Mouse (Mus musculus): ENCODE measurements around the gene Atp13a2. TPM values are rescaled to one million over a fixed set of nuclear protein-coding genes. Genes with fewer than 3 reads are reported as not detected.
A peak's percentile ranks its signal among the peaks of the same experiment; 100 is the strongest.

Atp13a2 gene
- polyA plus RNA-seq, 1 experiment = 1.5 TPM

DNA sequence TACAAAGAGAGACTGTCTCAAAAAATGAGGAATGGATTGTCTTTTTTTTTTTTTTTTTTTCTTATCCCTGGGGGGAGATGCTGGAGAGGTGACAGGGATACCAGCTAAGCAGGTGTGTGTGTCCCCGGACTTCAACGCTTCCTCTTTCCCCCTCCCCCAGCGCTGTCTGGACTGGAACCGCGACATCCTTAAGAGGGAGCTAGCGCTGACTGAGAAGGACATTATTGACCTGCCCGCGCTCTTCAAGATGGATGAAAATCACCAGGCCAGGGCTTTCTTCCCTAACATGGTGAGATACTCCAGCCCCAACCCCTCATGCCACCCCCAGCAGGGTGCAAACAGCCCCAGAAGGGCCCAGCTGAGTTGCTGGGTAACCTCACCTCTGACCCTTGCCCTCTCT, 37.6 kb upstream of the Atp13a2 start:
- TF ChIP-seq GATA1 (IDR thresholded peaks at IDR 0.05; ENCODE audit: low read length) (no peak), TAL1 (IDR thresholded peaks at IDR 0.05; ENCODE audit: low read length) (no peak)
- Histone ChIP-seq H3K4me3 (replicated peaks) (no peak overlapping the region), H3K36me3 (ENCODE audit: control insufficient read depth) (peaks cover 55% of the 10 kb centered on the region), H3K9me3 (ENCODE audit: control insufficient read depth, low read length) (no peaks in the 10 kb centered on the region), H3K4me1 (ENCODE audit: control insufficient read depth) (peaks cover 17% of the 10 kb centered on the region), H3K27me3 (ENCODE audit: control insufficient read depth) (no peaks in the 10 kb centered on the region)

DNA sequence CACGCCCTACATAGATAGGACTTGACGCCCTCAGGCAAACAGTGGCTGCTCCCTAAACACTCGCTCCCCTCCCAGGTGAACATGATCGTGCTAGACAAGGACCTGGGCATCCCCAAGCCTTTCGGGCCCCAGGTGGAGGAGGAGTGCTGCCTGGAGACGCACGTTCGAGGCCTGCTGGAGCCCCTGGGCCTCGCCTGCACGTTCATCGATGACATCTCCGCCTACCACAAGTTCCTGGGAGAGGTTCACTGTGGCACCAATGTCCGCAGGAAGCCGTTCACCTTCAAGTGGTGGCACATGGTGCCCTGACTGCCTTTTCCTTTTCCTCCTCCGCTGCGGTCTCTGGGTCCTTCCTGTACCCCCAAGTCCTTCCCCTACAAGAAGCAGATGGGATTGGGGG, 37.1 kb upstream of the Atp13a2 start:
- Histone ChIP-seq H3K4me1 (ENCODE audit: control insufficient read depth) (peaks cover 17% of the 10 kb centered on the region), H3K4me3 (replicated peaks) (no peak overlapping the region), H3K27me3 (ENCODE audit: control insufficient read depth) (no peaks in the 10 kb centered on the region), H3K9me3 (ENCODE audit: control insufficient read depth, low read length) (no peaks in the 10 kb centered on the region), H3K36me3 (ENCODE audit: control insufficient read depth) (peaks cover 49% of the 10 kb centered on the region)
- no peak for TF ChIP-seq TAL1 (IDR thresholded peaks at IDR 0.05; ENCODE audit: low read length)
- TF ChIP-seq GATA1 (IDR thresholded peaks at IDR 0.05; ENCODE audit: low read length) = no peak

DNA sequence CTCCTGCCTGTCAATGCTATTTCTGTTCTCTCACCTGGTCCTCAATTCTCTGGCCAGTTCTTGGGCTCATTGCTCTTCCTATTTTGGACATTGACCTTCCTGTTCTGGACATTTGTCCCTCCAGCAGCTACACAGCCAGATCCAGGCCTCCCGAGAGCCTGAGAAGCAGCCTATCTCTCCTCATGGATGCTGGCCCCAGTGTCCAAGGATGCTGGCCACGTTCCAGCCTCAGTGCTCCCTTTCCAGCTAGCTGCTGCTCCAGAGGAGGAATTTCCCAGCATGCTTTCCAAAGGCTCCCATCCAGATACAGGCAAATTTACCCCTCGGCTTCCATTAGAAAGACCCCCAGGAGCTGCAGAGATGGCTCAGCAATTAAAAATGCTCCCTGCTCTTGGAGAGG, 36.1 kb upstream of the Atp13a2 start:
- TF ChIP-seq GATA1 (IDR thresholded peaks at IDR 0.05; ENCODE audit: low read length) = no peak
- TF ChIP-seq TAL1 (IDR thresholded peaks at IDR 0.05; ENCODE audit: low read length) = no peak
- H3K4me1 ChIP-seq (ENCODE audit: control insufficient read depth) = peaks cover 17% of the 10 kb centered on the region
- H3K4me3 ChIP-seq (replicated peaks) = no peak overlapping the region
- peaks cover 41% of the 10 kb centered on the region for H3K36me3 ChIP-seq (ENCODE audit: control insufficient read depth)
- H3K27me3 ChIP-seq (ENCODE audit: control insufficient read depth) = peaks cover 2% of the 10 kb centered on the region
- no peaks in the 10 kb centered on the region for H3K9me3 ChIP-seq (ENCODE audit: control insufficient read depth, low read length)

- Histone ChIP-seq H3K9me3 (ENCODE audit: control insufficient read depth, low read length) (no peaks in the 10 kb centered on the region), H3K4me1 (ENCODE audit: control insufficient read depth) (peaks cover 6% of the 10 kb centered on the region), H3K4me3 (replicated peaks) (no peak overlapping the region), H3K36me3 (ENCODE audit: control insufficient read depth) (peaks cover 31% of the 10 kb centered on the region), H3K27me3 (ENCODE audit: control insufficient read depth) (peaks cover 13% of the 10 kb centered on the region)
- TF ChIP-seq GATA1 (IDR thresholded peaks at IDR 0.05; ENCODE audit: low read length) (no peak), TAL1 (IDR thresholded peaks at IDR 0.05; ENCODE audit: low read length) (no peak)
These were observed 34.6 kb upstream of the Atp13a2 start for GRCm38 (mm10) chr4:140951861-140952641.

DNA sequence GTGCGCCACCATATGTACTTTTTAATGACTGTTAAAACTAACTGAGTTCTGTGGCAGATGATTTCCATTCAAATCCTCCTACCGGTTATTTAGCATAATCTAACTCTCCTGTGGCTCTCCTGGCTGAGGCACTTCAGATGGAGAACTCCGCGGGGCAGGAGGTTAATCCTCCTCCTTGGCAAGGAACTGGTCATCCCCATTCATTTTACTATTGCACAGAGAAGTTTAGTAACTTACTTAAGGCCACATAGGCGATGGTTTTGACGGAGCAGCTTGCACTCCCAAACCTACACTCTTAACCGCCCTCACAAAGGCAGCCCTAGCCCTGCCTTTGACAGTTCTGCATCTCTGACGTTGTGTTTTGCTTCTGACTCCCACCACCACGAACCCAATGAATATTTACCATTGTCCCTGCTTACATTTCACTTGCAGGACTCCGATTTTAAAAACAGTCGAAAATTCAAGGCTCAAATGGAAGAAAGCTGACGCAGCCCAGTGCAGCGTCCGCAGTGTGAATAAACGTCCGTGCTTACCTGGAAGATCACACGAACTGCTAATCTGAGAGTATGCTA, 29.5 kb upstream of the Atp13a2 start:
- no peak for TF ChIP-seq TAL1 (IDR thresholded peaks at IDR 0.05; ENCODE audit: low read length)
- no peak for TF ChIP-seq GATA1 (IDR thresholded peaks at IDR 0.05; ENCODE audit: low read length)
- H3K36me3 ChIP-seq (ENCODE audit: control insufficient read depth) = no peaks in the 10 kb centered on the region
- peaks cover 21% of the 10 kb centered on the region for H3K27me3 ChIP-seq (ENCODE audit: control insufficient read depth)
- no peaks in the 10 kb centered on the region for H3K9me3 ChIP-seq (ENCODE audit: control insufficient read depth, low read length)
- H3K4me3 ChIP-seq (replicated peaks) = peak overlapping the region; percentile 33
- H3K4me1 ChIP-seq (ENCODE audit: control insufficient read depth) = peaks cover 26% of the 10 kb centered on the region

DNA sequence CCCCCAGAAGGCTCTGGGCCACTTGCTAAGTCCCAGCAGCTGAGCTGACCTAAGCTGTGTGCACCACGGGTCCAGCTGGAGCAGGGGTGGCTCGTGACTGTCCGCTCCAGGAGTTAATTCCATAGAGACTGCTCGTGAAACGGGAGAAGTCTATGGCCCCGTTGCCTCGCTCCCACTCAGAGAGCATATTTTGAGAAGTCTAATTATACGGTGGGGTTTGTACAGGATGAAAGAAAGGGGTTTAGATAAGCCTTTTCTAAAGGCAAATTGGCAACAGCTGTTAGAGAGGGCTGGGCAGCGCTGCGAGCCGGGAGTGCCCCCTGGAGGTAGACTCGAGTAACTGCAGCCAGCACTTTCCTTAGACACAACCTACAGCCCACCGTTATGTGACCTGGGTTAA, 28.9 kb upstream of the Atp13a2 start:
- no peaks in the 10 kb centered on the region for H3K9me3 ChIP-seq (ENCODE audit: control insufficient read depth, low read length)
- H3K27me3 ChIP-seq (ENCODE audit: control insufficient read depth) = peaks cover 21% of the 10 kb centered on the region
- peak overlapping the region; percentile 33 for H3K4me3 ChIP-seq (replicated peaks)
- TF ChIP-seq GATA1 (IDR thresholded peaks at IDR 0.05; ENCODE audit: low read length) (no peak), TAL1 (IDR thresholded peaks at IDR 0.05; ENCODE audit: low read length) (no peak)
- H3K4me1 ChIP-seq (ENCODE audit: control insufficient read depth) = peaks cover 31% of the 10 kb centered on the region
- no peaks in the 10 kb centered on the region for H3K36me3 ChIP-seq (ENCODE audit: control insufficient read depth)

- Histone ChIP-seq H3K9me3 (ENCODE audit: control insufficient read depth, low read length) (no peaks in the 10 kb centered on the region), H3K4me1 (ENCODE audit: control insufficient read depth) (peaks cover 37% of the 10 kb centered on the region), H3K36me3 (ENCODE audit: control insufficient read depth) (no peaks in the 10 kb centered on the region), H3K27me3 (ENCODE audit: control insufficient read depth) (peaks cover 21% of the 10 kb centered on the region), H3K4me3 (replicated peaks) (no peak overlapping the region)
- TF ChIP-seq TAL1 (IDR thresholded peaks at IDR 0.05; ENCODE audit: low read length) = no peak
- TF ChIP-seq GATA1 (IDR thresholded peaks at IDR 0.05; ENCODE audit: low read length) = no peak
These were observed 28.4 kb upstream of the Atp13a2 start for GRCm38 (mm10) chr4:140958319-140958718.

- Histone ChIP-seq H3K36me3 (ENCODE audit: control insufficient read depth) (peaks cover 3% of the 10 kb centered on the region; the same call in 1 of the 2 replicates), H3K27me3 (ENCODE audit: control insufficient read depth) (peaks cover 21% of the 10 kb centered on the region), H3K9me3 (ENCODE audit: control insufficient read depth, low read length) (no peaks in the 10 kb centered on the region), H3K4me1 (ENCODE audit: control insufficient read depth) (peaks cover 43% of the 10 kb centered on the region), H3K4me3 (replicated peaks) (no peak overlapping the region)
- TF ChIP-seq GATA1 (IDR thresholded peaks at IDR 0.05; ENCODE audit: low read length) = no peak
- no peak for TF ChIP-seq TAL1 (IDR thresholded peaks at IDR 0.05; ENCODE audit: low read length)
These were observed 27.5 kb upstream of the Atp13a2 start for GRCm38 (mm10) chr4:140959128-140959679.

- peaks cover 21% of the 10 kb centered on the region for H3K27me3 ChIP-seq (ENCODE audit: control insufficient read depth)
- H3K4me1 ChIP-seq (ENCODE audit: control insufficient read depth) = peaks cover 47% of the 10 kb centered on the region
- peaks cover 3% of the 10 kb centered on the region; the same call in 1 of the 2 replicates for H3K36me3 ChIP-seq (ENCODE audit: control insufficient read depth)
- H3K4me3 ChIP-seq (replicated peaks) = no peak overlapping the region
- H3K9me3 ChIP-seq (ENCODE audit: control insufficient read depth, low read length) = no peaks in the 10 kb centered on the region
- no peak for TF ChIP-seq GATA1 (IDR thresholded peaks at IDR 0.05; ENCODE audit: low read length)
These were observed 26.8 kb upstream of the Atp13a2 start for GRCm38 (mm10) chr4:140959715-140960479.
